Mouse (Mus musculus): ENCODE data around the gene Ift57. TPM values are rescaled to one million over a fixed set of nuclear protein-coding genes. Genes with fewer than 3 reads are reported as not detected.

Gene Ift57
- polyA plus RNA-seq, 1 experiment: 15.7 TPM

GRCm38 (mm10) chr16:49684961-49685360 is 14.1 kb upstream of the Ift57 start:
- Histone ChIP-seq H3K4me1 (ENCODE audit: control insufficient read depth, insufficient read depth, low read length) (no peaks in the 10 kb centered on the region), H3K27ac (ENCODE audit: control insufficient read depth, insufficient read depth, low read depth, low read length, poor library complexity) (no peak overlapping the region), H3K4me3 (replicated peaks; ENCODE audit: control insufficient read depth, low read depth, low read length) (no peak overlapping the region)
- TF ChIP-seq POLR2A (IDR thresholded peaks at IDR 0.05; ENCODE audit: borderline replicate concordance, control insufficient read depth, low read depth, low read length) (no peak), CTCF (IDR thresholded peaks at IDR 0.05; ENCODE audit: control insufficient read depth, insufficient read depth, low read length) (no peak)
- 80% methylated on average over 4 of the region's 4 CpGs for WGBS

- TF ChIP-seq CTCF (IDR thresholded peaks at IDR 0.05; ENCODE audit: control insufficient read depth, insufficient read depth, low read length) (no peak), POLR2A (IDR thresholded peaks at IDR 0.05; ENCODE audit: borderline replicate concordance, control insufficient read depth, low read depth, low read length) (no peak)
- WGBS: 5% methylated on average over 5 of the region's 5 CpGs
- H3K4me3 ChIP-seq (replicated peaks; ENCODE audit: control insufficient read depth, low read depth, low read length): peak overlapping the region; percentile 89
- H3K27ac ChIP-seq (ENCODE audit: control insufficient read depth, insufficient read depth, low read depth, low read length, poor library complexity): no peak overlapping the region
- no peaks in the 10 kb centered on the region for H3K4me1 ChIP-seq (ENCODE audit: control insufficient read depth, insufficient read depth, low read length)
Measured at GRCm38 (mm10) chr16:49699821-49700220, 788 bp downstream of the Ift57 start.

- no peak for TF ChIP-seq CTCF (IDR thresholded peaks at IDR 0.05; ENCODE audit: control insufficient read depth, insufficient read depth, low read length)
- no peak for TF ChIP-seq POLR2A (IDR thresholded peaks at IDR 0.05; ENCODE audit: borderline replicate concordance, control insufficient read depth, low read depth, low read length)
- no peak overlapping the region for H3K27ac ChIP-seq (ENCODE audit: control insufficient read depth, insufficient read depth, low read depth, low read length, poor library complexity)
- peaks cover 1% of the 10 kb centered on the region; the same call in 1 of the 2 replicates for H3K4me1 ChIP-seq (ENCODE audit: control insufficient read depth, insufficient read depth, low read length)
- WGBS: 11% methylated on average over 1 of the region's 1 CpGs
- H3K4me3 ChIP-seq (replicated peaks; ENCODE audit: control insufficient read depth, low read depth, low read length): no peak overlapping the region
Measured at GRCm38 (mm10) chr16:49708074-49708473, 9.0 kb downstream of the Ift57 start.

- no peak overlapping the region for H3K4me3 ChIP-seq (replicated peaks; ENCODE audit: control insufficient read depth, low read depth, low read length)
- TF ChIP-seq CTCF (IDR thresholded peaks at IDR 0.05; ENCODE audit: control insufficient read depth, insufficient read depth, low read length) (no peak), POLR2A (IDR thresholded peaks at IDR 0.05; ENCODE audit: borderline replicate concordance, control insufficient read depth, low read depth, low read length) (no peak)
- peaks cover 1% of the 10 kb centered on the region; the same call in 1 of the 2 replicates for H3K4me1 ChIP-seq (ENCODE audit: control insufficient read depth, insufficient read depth, low read length)
- no peak overlapping the region for H3K27ac ChIP-seq (ENCODE audit: control insufficient read depth, insufficient read depth, low read depth, low read length, poor library complexity)
- 88% methylated on average over 3 of the region's 3 CpGs for WGBS
Measured at GRCm38 (mm10) chr16:49710188-49710587, 11.2 kb downstream of the Ift57 start.

GRCm38 (mm10) chr16:49713302-49713701 is 14.3 kb downstream of the Ift57 start:
- 47% methylated on average over 3 of the region's 3 CpGs for WGBS
- Histone ChIP-seq H3K4me3 (replicated peaks; ENCODE audit: control insufficient read depth, low read depth, low read length) (no peak overlapping the region), H3K27ac (ENCODE audit: control insufficient read depth, insufficient read depth, low read depth, low read length, poor library complexity) (no peak overlapping the region), H3K4me1 (ENCODE audit: control insufficient read depth, insufficient read depth, low read length) (no peaks in the 10 kb centered on the region)
- TF ChIP-seq CTCF (IDR thresholded peaks at IDR 0.05; ENCODE audit: control insufficient read depth, insufficient read depth, low read length) (no peak), POLR2A (IDR thresholded peaks at IDR 0.05; ENCODE audit: borderline replicate concordance, control insufficient read depth, low read depth, low read length) (no peak)

- Histone ChIP-seq H3K4me3 (replicated peaks; ENCODE audit: control insufficient read depth, low read depth, low read length) (no peak overlapping the region), H3K4me1 (ENCODE audit: control insufficient read depth, insufficient read depth, low read length) (peaks cover 3% of the 10 kb centered on the region; the same call in 1 of the 2 replicates), H3K27ac (ENCODE audit: control insufficient read depth, insufficient read depth, low read depth, low read length, poor library complexity) (no peak overlapping the region)
- no peak for TF ChIP-seq POLR2A (IDR thresholded peaks at IDR 0.05; ENCODE audit: borderline replicate concordance, control insufficient read depth, low read depth, low read length)
- WGBS: 75% methylated on average over 2 of the region's 2 CpGs
Measured at GRCm38 (mm10) chr16:49720671-49721070, 21.6 kb downstream of the Ift57 start.

GRCm38 (mm10) chr16:49721678-49722077 is 22.6 kb downstream of the Ift57 start:
- Histone ChIP-seq H3K27ac (ENCODE audit: control insufficient read depth, insufficient read depth, low read depth, low read length, poor library complexity) (no peak overlapping the region), H3K4me3 (replicated peaks; ENCODE audit: control insufficient read depth, low read depth, low read length) (no peak overlapping the region), H3K4me1 (ENCODE audit: control insufficient read depth, insufficient read depth, low read length) (peaks cover 3% of the 10 kb centered on the region; the same call in 1 of the 2 replicates)
- TF ChIP-seq CTCF (IDR thresholded peaks at IDR 0.05; ENCODE audit: control insufficient read depth, insufficient read depth, low read length) (no peak), POLR2A (IDR thresholded peaks at IDR 0.05; ENCODE audit: borderline replicate concordance, control insufficient read depth, low read depth, low read length) (no peak)
- WGBS: 87% methylated on average over 5 of the region's 5 CpGs

- H3K4me1 ChIP-seq (ENCODE audit: control insufficient read depth, insufficient read depth, low read length): peaks cover 3% of the 10 kb centered on the region; the same call in 1 of the 2 replicates
- WGBS: 76% methylated on average over 4 of the region's 4 CpGs
- no peak overlapping the region for H3K27ac ChIP-seq (ENCODE audit: control insufficient read depth, insufficient read depth, low read depth, low read length, poor library complexity)
- no peak overlapping the region for H3K4me3 ChIP-seq (replicated peaks; ENCODE audit: control insufficient read depth, low read depth, low read length)
- TF ChIP-seq POLR2A (IDR thresholded peaks at IDR 0.05; ENCODE audit: borderline replicate concordance, control insufficient read depth, low read depth, low read length) (no peak), CTCF (IDR thresholded peaks at IDR 0.05; ENCODE audit: control insufficient read depth, insufficient read depth, low read length) (no peak)
Measured at GRCm38 (mm10) chr16:49723222-49723621, 24.2 kb downstream of the Ift57 start.

- TF ChIP-seq POLR2A (IDR thresholded peaks at IDR 0.05; ENCODE audit: borderline replicate concordance, control insufficient read depth, low read depth, low read length) (no peak), CTCF (IDR thresholded peaks at IDR 0.05; ENCODE audit: control insufficient read depth, insufficient read depth, low read length) (no peak)
- Histone ChIP-seq H3K4me1 (ENCODE audit: control insufficient read depth, insufficient read depth, low read length) (peaks cover 3% of the 10 kb centered on the region; the same call in 1 of the 2 replicates), H3K27ac (ENCODE audit: control insufficient read depth, insufficient read depth, low read depth, low read length, poor library complexity) (no peak overlapping the region), H3K4me3 (replicated peaks; ENCODE audit: control insufficient read depth, low read depth, low read length) (no peak overlapping the region)
- WGBS: 65% methylated on average over 5 of the region's 5 CpGs
Measured at GRCm38 (mm10) chr16:49724232-49724631, 25.2 kb downstream of the Ift57 start.

Measured in bone marrow, adult 2 months (tissue).